Mouse (Mus musculus): Measurements from ENCODE around the gene Hace1. TPM values are rescaled to one million over a fixed set of nuclear protein-coding genes. Genes with fewer than 3 reads are reported as not detected.

Hace1 gene
- total and polyA plus RNA-seq, 2 experiments from 2014 or later, result 8.5 to 20.3 TPM

DNA sequence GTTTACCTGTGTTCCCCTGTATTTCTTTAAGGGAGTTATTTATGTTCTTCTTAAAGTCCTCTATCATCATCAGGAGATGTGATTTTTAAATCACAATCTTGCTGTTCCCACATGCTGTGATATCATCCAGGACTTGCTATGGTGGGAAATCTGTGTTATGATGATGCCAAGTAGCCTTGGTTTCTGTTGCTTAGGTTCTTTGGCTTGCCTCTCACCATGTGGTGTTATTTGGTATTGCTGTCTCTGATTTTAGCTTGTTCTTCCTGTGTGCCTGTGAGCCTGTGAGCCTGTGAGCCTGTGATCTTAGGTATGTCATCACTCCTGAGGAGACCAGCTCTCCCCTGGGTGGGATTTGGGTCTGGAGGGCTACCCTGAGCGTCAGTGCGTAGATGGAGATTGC is 90.6 kb downstream of the Hace1 start:
- DNase-seq (ENCODE audit: low spot score) (no peak), ATAC-seq (ENCODE audit: low FRiP score) (no peak)
- Histone ChIP-seq H3K4me2 (ENCODE audit: low read depth, low read length, poor library complexity, severe bottlenecking) (no peak overlapping the region), H3K36me3 (ENCODE audit: insufficient read depth, low read length) (peaks cover 4% of the 10 kb centered on the region; the same call in 1 of the 2 replicates), H3K4me1 (ENCODE audit: insufficient read depth, low read length) (no peaks in the 10 kb centered on the region), H3K27ac (ENCODE audit: low read depth, low read length) (no peak overlapping the region), H3K27me3 (ENCODE audit: insufficient read depth, low read length) (no peaks in the 10 kb centered on the region), H3K9me3 (ENCODE audit: low read length) (no peaks in the 10 kb centered on the region), H3K9ac (replicated peaks; ENCODE audit: low read length, poor library complexity, severe bottlenecking) (no peak overlapping the region), H3K4me3 (ENCODE audit: low read depth, low read length) (no peak overlapping the region)
- 100% methylated on average over 2 of the region's 2 CpGs for WGBS
- no peak for TF ChIP-seq CTCF (IDR thresholded peaks at IDR 0.05)

DNA sequence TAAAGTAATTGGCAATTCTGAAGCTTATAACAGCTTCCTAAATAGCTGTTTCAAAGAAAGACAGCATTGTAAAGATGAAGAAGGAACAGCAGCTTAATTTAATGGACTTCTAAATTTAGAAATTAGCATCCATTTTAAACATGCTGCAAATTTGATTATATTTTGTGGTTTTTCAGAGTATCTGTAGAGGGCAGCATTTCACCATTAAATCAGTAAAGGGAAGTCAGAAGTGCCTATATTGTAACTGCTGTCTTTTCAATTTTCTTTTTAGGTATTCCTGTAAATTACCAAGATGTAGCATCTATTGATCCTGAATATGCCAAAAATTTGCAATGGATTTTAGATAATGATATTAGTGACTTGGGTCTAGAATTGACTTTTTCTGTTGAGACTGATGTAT is 99.2 kb downstream of the Hace1 start:
- no peaks in the 10 kb centered on the region for H3K27me3 ChIP-seq (ENCODE audit: insufficient read depth, low read length)
- H3K4me2 ChIP-seq (ENCODE audit: low read depth, low read length, poor library complexity, severe bottlenecking), result no peak overlapping the region
- no peaks in the 10 kb centered on the region for H3K4me1 ChIP-seq (ENCODE audit: insufficient read depth, low read length)
- TF ChIP-seq CTCF (IDR thresholded peaks at IDR 0.05), result peak; percentile 78
- peak; percentile 56 for DNase-seq (ENCODE audit: low spot score)
- 0 out of 2 replicates have a peak, but pooled peaks cover 6% of the 10 kb centered on the region for H3K36me3 ChIP-seq (ENCODE audit: insufficient read depth, low read length)
- H3K9ac ChIP-seq (replicated peaks; ENCODE audit: low read length, poor library complexity, severe bottlenecking), result no peak overlapping the region
- H3K27ac ChIP-seq (ENCODE audit: low read depth, low read length), result no peak overlapping the region
- no peaks in the 10 kb centered on the region for H3K9me3 ChIP-seq (ENCODE audit: low read length)
- no peak for ATAC-seq (ENCODE audit: low FRiP score)
- H3K4me3 ChIP-seq (ENCODE audit: low read depth, low read length), result no peak overlapping the region

DNA sequence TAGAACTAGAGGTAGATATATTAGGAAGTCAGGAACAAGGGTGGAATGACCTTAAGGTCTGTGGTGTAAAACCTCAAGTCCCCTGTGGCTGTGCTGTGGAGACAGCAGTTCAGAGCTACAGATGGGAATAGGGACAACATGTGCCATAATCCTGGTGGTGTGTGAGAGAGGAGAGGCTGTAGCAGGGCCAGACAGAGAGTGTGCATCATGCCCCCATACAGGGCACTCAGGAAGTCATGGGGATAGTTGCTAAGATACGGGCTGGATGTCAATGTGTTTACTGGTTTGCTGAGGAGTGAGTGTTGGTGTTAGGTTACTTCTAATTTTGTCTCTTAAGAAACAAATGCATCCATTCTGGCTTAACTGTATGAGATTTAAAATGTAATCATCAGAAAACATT is 108.6 kb downstream of the Hace1 start:
- no peak for ATAC-seq (ENCODE audit: low FRiP score)
- DNase-seq (ENCODE audit: low spot score), result no peak
- TF ChIP-seq CTCF (IDR thresholded peaks at IDR 0.05), result no peak
- Histone ChIP-seq H3K4me3 (ENCODE audit: low read depth, low read length) (no peak overlapping the region), H3K9me3 (ENCODE audit: low read length) (no peaks in the 10 kb centered on the region), H3K4me1 (ENCODE audit: insufficient read depth, low read length) (no peaks in the 10 kb centered on the region), H3K27me3 (ENCODE audit: insufficient read depth, low read length) (no peaks in the 10 kb centered on the region), H3K4me2 (ENCODE audit: low read depth, low read length, poor library complexity, severe bottlenecking) (no peak overlapping the region), H3K36me3 (ENCODE audit: insufficient read depth, low read length) (no peaks in the 10 kb centered on the region), H3K9ac (replicated peaks; ENCODE audit: low read length, poor library complexity, severe bottlenecking) (no peak overlapping the region), H3K27ac (ENCODE audit: low read depth, low read length) (no peak overlapping the region)
- WGBS, result 84% methylated on average over 1 of the region's 1 CpGs

DNA sequence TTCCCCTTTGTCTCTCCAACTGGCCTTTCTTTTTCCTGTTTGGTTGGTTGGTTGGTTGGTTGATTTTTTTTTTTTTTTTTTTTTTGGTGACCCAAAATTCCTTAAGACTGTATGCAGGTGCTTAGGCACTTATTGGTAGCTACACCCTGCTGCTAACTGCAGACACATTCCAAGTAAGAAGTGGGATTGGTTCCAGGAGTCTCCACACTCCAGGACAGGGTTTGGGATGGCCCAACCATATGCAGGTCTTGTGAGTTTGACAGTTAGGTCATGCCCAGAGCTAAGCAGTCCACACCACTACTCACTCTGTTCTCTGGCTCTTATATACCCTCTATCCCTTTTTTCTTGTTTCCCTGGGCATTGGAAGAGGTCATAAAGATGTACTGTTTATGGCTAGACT is 117.3 kb downstream of the Hace1 start:
- no peak for ATAC-seq (ENCODE audit: low FRiP score)
- no peak overlapping the region for H3K4me3 ChIP-seq (ENCODE audit: low read depth, low read length)

DNA sequence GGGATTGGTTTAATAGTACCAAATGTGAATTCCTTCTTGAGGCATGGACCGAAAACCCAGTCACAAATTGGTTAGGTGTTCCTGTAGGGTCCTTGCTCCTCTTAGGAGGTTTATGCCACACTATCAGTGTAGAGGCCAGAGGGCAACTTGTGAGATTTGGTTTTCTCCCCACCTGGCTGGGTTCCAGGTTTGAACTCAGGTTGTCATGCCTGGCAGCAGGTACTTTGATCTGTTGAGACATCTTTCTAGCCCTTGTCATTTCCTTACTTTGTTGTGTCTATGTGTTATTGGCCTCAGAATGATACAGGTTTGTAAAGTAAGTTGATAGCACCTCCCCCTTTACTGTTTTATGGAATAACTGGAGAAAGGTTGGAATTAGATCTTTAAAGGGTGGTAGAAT is 117.9 kb downstream of the Hace1 start:
- TF ChIP-seq CTCF (IDR thresholded peaks at IDR 0.05), result no peak
- Histone ChIP-seq H3K27me3 (ENCODE audit: insufficient read depth, low read length) (no peaks in the 10 kb centered on the region), H3K36me3 (ENCODE audit: insufficient read depth, low read length) (0 out of 2 replicates have a peak, but pooled peaks cover 2% of the 10 kb centered on the region), H3K4me2 (ENCODE audit: low read depth, low read length, poor library complexity, severe bottlenecking) (no peak overlapping the region), H3K9me3 (ENCODE audit: low read length) (no peaks in the 10 kb centered on the region), H3K4me1 (ENCODE audit: insufficient read depth, low read length) (no peaks in the 10 kb centered on the region), H3K4me3 (ENCODE audit: low read depth, low read length) (no peak overlapping the region), H3K9ac (replicated peaks; ENCODE audit: low read length, poor library complexity, severe bottlenecking) (no peak overlapping the region), H3K27ac (ENCODE audit: low read depth, low read length) (no peak overlapping the region)
- WGBS, result 97% methylated on average over 1 of the region's 1 CpGs
- DNase-seq (ENCODE audit: low spot score) (no peak), ATAC-seq (ENCODE audit: low FRiP score) (no peak)

More for the DNA sequence above, 117.3 kb downstream of the Hace1 start:
- no peak overlapping the region for H3K4me2 ChIP-seq (ENCODE audit: low read depth, low read length, poor library complexity, severe bottlenecking)
- H3K36me3 ChIP-seq (ENCODE audit: insufficient read depth, low read length), result 0 out of 2 replicates have a peak, but pooled peaks cover 2% of the 10 kb centered on the region
- no peaks in the 10 kb centered on the region for H3K27me3 ChIP-seq (ENCODE audit: insufficient read depth, low read length)
- no peak for TF ChIP-seq CTCF (IDR thresholded peaks at IDR 0.05)
- H3K9ac ChIP-seq (replicated peaks; ENCODE audit: low read length, poor library complexity, severe bottlenecking), result no peak overlapping the region
- no peaks in the 10 kb centered on the region for H3K9me3 ChIP-seq (ENCODE audit: low read length)
- DNase-seq (ENCODE audit: low spot score), result no peak
- no peak overlapping the region for H3K27ac ChIP-seq (ENCODE audit: low read depth, low read length)
- H3K4me1 ChIP-seq (ENCODE audit: insufficient read depth, low read length), result no peaks in the 10 kb centered on the region

GRCm38 (mm10) chr10:45698930-45699329 is 121.3 kb downstream of the Hace1 start:
- no peak for ATAC-seq (ENCODE audit: low FRiP score)
- 81% methylated on average over 3 of the region's 3 CpGs for WGBS

More at GRCm38 (mm10) chr10:45698930-45699329, 121.3 kb downstream of the Hace1 start:
- Histone ChIP-seq H3K4me3 (ENCODE audit: low read depth, low read length) (no peak overlapping the region), H3K9ac (replicated peaks; ENCODE audit: low read length, poor library complexity, severe bottlenecking) (no peak overlapping the region), H3K9me3 (ENCODE audit: low read length) (no peaks in the 10 kb centered on the region), H3K4me1 (ENCODE audit: insufficient read depth, low read length) (no peaks in the 10 kb centered on the region), H3K36me3 (ENCODE audit: insufficient read depth, low read length) (0 out of 2 replicates have a peak, but pooled peaks cover 2% of the 10 kb centered on the region), H3K27me3 (ENCODE audit: insufficient read depth, low read length) (no peaks in the 10 kb centered on the region), H3K4me2 (ENCODE audit: low read depth, low read length, poor library complexity, severe bottlenecking) (no peak overlapping the region), H3K27ac (ENCODE audit: low read depth, low read length) (no peak overlapping the region)
- no peak for TF ChIP-seq CTCF (IDR thresholded peaks at IDR 0.05)
- no peak for DNase-seq (ENCODE audit: low spot score)
